Mouse (Mus musculus) MEL (cell line): ENCODE data around the gene Tmed8. TPM values are rescaled to one million over a fixed set of nuclear protein-coding genes. Genes with fewer than 3 reads are reported as not detected.

ENCODE experiments used
- DNase-seq: peaks from one replicate; pipeline ENCODE4 v3.0.0; 2011; ENCODE audit warnings: low read depth, low spot score
- H3K27ac ChIP-seq: 2 replicates; pipeline ENCODE4 v1.5.1; 2012; ENCODE audit warnings: low read depth, mild to moderate bottlenecking, control low read depth, low read length, moderate library complexity; ENCODE audit not compliant: control insufficient read depth
- H3K27me3 ChIP-seq, 2 experiments: fragments of 150-350 bp in 1 of 2; sonication (generic) in 1 of 2; 2 replicates each; pipeline ENCODE4 v1.6.1; 2012; ENCODE audit warnings: low read length in 2 of 2, mild to moderate bottlenecking in 2 of 2, improper control_type of control experiment in 1 of 2, moderate library complexity in 1 of 2; ENCODE audit not compliant: insufficient read depth in 2 of 2, control insufficient read depth in 1 of 2
- H3K36me3 ChIP-seq, 2 experiments: 2 replicates each; pipeline ENCODE4 v1.6.1; 2012 to 2014; ENCODE audit warnings: low read length in 2 of 2, improper control_type of control experiment in 1 of 2, inconsistent platforms in 1 of 2, mild to moderate bottlenecking in 1 of 2; ENCODE audit not compliant: insufficient read depth in 2 of 2, control insufficient read depth in 1 of 2
- H3K4me1 ChIP-seq, 2 experiments: fragments of 150-350 bp in 1 of 2; sonication (generic) in 1 of 2; 2 replicates each; pipeline ENCODE4 v1.6.1; 2012; ENCODE audit warnings: low read length in 2 of 2, improper control_type of control experiment in 1 of 2, mild to moderate bottlenecking in 1 of 2; ENCODE audit not compliant: insufficient read depth in 2 of 2, control insufficient read depth in 1 of 2
- H3K4me3 ChIP-seq, 2 experiments: fragments of 150-350 bp in 1 of 2; sonication (generic) in 1 of 2; 2 replicates each; pipeline ENCODE4 v1.5.1; 2012; ENCODE audit warnings: low read depth in 2 of 2, low read length in 2 of 2, mild to moderate bottlenecking in 2 of 2, moderate library complexity in 2 of 2, control low read depth in 1 of 2, improper control_type of control experiment in 1 of 2; ENCODE audit not compliant: control insufficient read depth in 1 of 2, insufficient read depth in 1 of 2
- H3K79me2 ChIP-seq: 2 replicates; pipeline ENCODE4 v1.6.1; 2012; ENCODE audit warnings: mild to moderate bottlenecking, low read length, moderate library complexity; ENCODE audit not compliant: control insufficient read depth, poor library complexity, insufficient read depth
- H3K9ac ChIP-seq: 2 replicates; pipeline ENCODE4 v1.6.1; 2012; ENCODE audit warnings: low read depth, mild to moderate bottlenecking, control low read depth, low read length, moderate library complexity; ENCODE audit not compliant: control insufficient read depth, poor library complexity, severe bottlenecking
- H3K9me3 ChIP-seq: fragments of 150-350 bp; sonication (generic); replicated peaks from 2 replicates; pipeline ENCODE4 v1.6.1; 2012; ENCODE audit warnings: mild to moderate bottlenecking, low read length, improper control_type of control experiment, moderate library complexity; ENCODE audit not compliant: insufficient read depth
- E2F4 ChIP-seq: IDR thresholded peaks from 2 replicates; pipeline ENCODE4 v1.6.1; 2011; ENCODE audit warnings: low read depth, low read length, improper control_type of control experiment, borderline replicate concordance
- ETS1 ChIP-seq: IDR thresholded peaks from 2 replicates; pipeline ENCODE4 v1.6.1; 2012; ENCODE audit warnings: low read depth, mild to moderate bottlenecking, inconsistent platforms, low read length, improper control_type of control experiment, moderate library complexity
- GABPA ChIP-seq: IDR thresholded peaks from 2 replicates; pipeline ENCODE4 v1.6.1; 2012; ENCODE audit warnings: low read depth, mild to moderate bottlenecking, inconsistent platforms, low read length, improper control_type of control experiment, moderate library complexity
- HCFC1 ChIP-seq: IDR thresholded peaks from 2 replicates; pipeline ENCODE4 v1.6.1; 2012; ENCODE audit warnings: low read depth, mild to moderate bottlenecking, inconsistent platforms, low read length, improper control_type of control experiment, moderate library complexity
- JUND ChIP-seq: IDR thresholded peaks from 2 replicates; pipeline ENCODE4 v1.6.1; 2011; ENCODE audit warnings: low read depth, mild to moderate bottlenecking, improper control_type of control experiment, low read length
- MAX ChIP-seq: IDR thresholded peaks from 2 replicates; pipeline ENCODE4 v1.6.1; 2011; ENCODE audit warnings: low read length, improper control_type of control experiment
- MXI1 ChIP-seq: IDR thresholded peaks from 2 replicates; pipeline ENCODE4 v1.6.1; 2011; ENCODE audit warnings: mild to moderate bottlenecking, low read depth, low read length, improper control_type of control experiment
- MYB ChIP-seq: IDR thresholded peaks from 2 replicates; pipeline ENCODE4 v1.6.1; 2011; ENCODE audit warnings: mild to moderate bottlenecking, low read depth, low read length, improper control_type of control experiment
- MYC ChIP-seq: IDR thresholded peaks from 2 replicates; pipeline ENCODE4 v1.6.1; 2011; ENCODE audit warnings: low read depth, mild to moderate bottlenecking, low read length, improper control_type of control experiment, moderate library complexity
- POLR2A ChIP-seq, 2 experiments: IDR thresholded peaks; 2 replicates each; pipeline ENCODE4 v1.6.1; 2011 to 2012; ENCODE audit warnings: low read length in 2 of 2, mild to moderate bottlenecking in 2 of 2, control low read depth in 1 of 2, improper control_type of control experiment in 1 of 2, low read depth in 1 of 2, moderate library complexity in 1 of 2; ENCODE audit not compliant: control insufficient read depth in 1 of 2, insufficient read depth in 1 of 2, poor library complexity in 1 of 2
- POLR2AphosphoS2 ChIP-seq: IDR thresholded peaks from 2 replicates; pipeline ENCODE4 v1.6.1; 2011; ENCODE audit warnings: low read length, improper control_type of control experiment
- POLR2AphosphoS5 ChIP-seq: IDR thresholded peaks from 2 replicates; pipeline ENCODE4 v1.6.1; 2012; ENCODE audit warnings: low read depth, borderline replicate concordance, mild to moderate bottlenecking, inconsistent platforms, low read length, moderate library complexity, mixed read lengths
- RAD21 ChIP-seq: IDR thresholded peaks from 2 replicates; pipeline ENCODE4 v1.6.1; 2011; ENCODE audit warnings: mild to moderate bottlenecking, low read depth, low read length, improper control_type of control experiment
- SIN3A ChIP-seq: IDR thresholded peaks from 2 replicates; pipeline ENCODE4 v1.6.1; 2012; ENCODE audit warnings: low read length, improper control_type of control experiment, inconsistent platforms
- TCF12 ChIP-seq: IDR thresholded peaks from 2 replicates; pipeline ENCODE4 v1.6.1; 2014; ENCODE audit warnings: low read depth, mild to moderate bottlenecking, inconsistent platforms, low read length, improper control_type of control experiment, moderate library complexity
- UBTF ChIP-seq: IDR thresholded peaks from 2 replicates; pipeline ENCODE4 v1.6.1; 2012; ENCODE audit warnings: low read depth, mild to moderate bottlenecking, inconsistent platforms, low read length, improper control_type of control experiment, moderate library complexity, borderline replicate concordance; ENCODE audit not compliant: insufficient read depth
- ZKSCAN1 ChIP-seq: IDR thresholded peaks from 2 replicates; pipeline ENCODE4 v1.6.1; 2012; ENCODE audit warnings: low read depth, mild to moderate bottlenecking, inconsistent platforms, low read length, improper control_type of control experiment, moderate library complexity
- ZNF384 ChIP-seq: IDR thresholded peaks from 2 replicates; pipeline ENCODE4 v1.6.1; 2012; ENCODE audit warnings: low read depth, mild to moderate bottlenecking, inconsistent platforms, low read length, improper control_type of control experiment
- polyA plus RNA-seq, 2 experiments: library from polyadenylated mRNA; stranded (reverse) in 1 of 2; unstranded in 1 of 2; fragments of >175 nt in 1 of 2; fragments of >200 nt in 1 of 2; gene quantifications; 2 replicates each; pipeline versions ENCODE4 v1.2.1 to v1.2.4; 2012; ENCODE audit warnings: low replicate concordance in 2 of 2, low read depth in 1 of 2; ENCODE audit not compliant: insufficient read length in 2 of 2, insufficient read depth in 1 of 2, missing spikeins in 1 of 2
- total RNA-seq: library from RNA; depleted of rRNA; stranded (reverse); fragments of 300-350 nt; gene quantifications from 2 replicates; pipeline ENCODE4 v1.2.3, GENCODE M21; 2012

Tmed8 gene
- total and polyA plus RNA-seq, 3 experiments, result 5.0 to 6.9 TPM; not detected in 1

GRCm38 (mm10) chr12:87201694-87202093 lies 1.4 kb upstream of the Tmed8 start:
- Histone ChIP-seq H3K9me3 (no peaks in the 10 kb centered on the region), H3K9ac (no peak overlapping the region), H3K27ac (no peak overlapping the region), H3K27me3 (no peaks in the 10 kb centered on the region), H3K36me3 (peaks cover 0 to 19% of the 10 kb centered on the region in 2 experiments; a peak in 2 of 4 replicates), H3K79me2 (peaks cover 13% of the 10 kb centered on the region), H3K4me1 (peaks cover 7 to 11% of the 10 kb centered on the region in 2 experiments), H3K4me3 (no peak overlapping the region)
- DNase-seq, result no peak
- TF ChIP-seq MAX (no peak), JUND (no peak), MYC (no peak), ZNF384 (no peak), RAD21 (no peak; the same call in 1 of the 2 replicates), MYB (no peak), MXI1 (no peak), UBTF (no peak), ETS1 (no peak), HCFC1 (no peak), POLR2AphosphoS5 (no peak), TCF12 (no peak), POLR2A (IDR thresholded peaks at IDR 0.05; ENCODE audit: control insufficient read depth in 1 of 2, insufficient read depth in 1 of 2, low read depth in 1 of 2, low read length in 2 of 2, poor library complexity in 1 of 2) (no peak), GABPA (no peak)
- TF ChIP-seq, all 39 proteins: peak for 0

DNA sequence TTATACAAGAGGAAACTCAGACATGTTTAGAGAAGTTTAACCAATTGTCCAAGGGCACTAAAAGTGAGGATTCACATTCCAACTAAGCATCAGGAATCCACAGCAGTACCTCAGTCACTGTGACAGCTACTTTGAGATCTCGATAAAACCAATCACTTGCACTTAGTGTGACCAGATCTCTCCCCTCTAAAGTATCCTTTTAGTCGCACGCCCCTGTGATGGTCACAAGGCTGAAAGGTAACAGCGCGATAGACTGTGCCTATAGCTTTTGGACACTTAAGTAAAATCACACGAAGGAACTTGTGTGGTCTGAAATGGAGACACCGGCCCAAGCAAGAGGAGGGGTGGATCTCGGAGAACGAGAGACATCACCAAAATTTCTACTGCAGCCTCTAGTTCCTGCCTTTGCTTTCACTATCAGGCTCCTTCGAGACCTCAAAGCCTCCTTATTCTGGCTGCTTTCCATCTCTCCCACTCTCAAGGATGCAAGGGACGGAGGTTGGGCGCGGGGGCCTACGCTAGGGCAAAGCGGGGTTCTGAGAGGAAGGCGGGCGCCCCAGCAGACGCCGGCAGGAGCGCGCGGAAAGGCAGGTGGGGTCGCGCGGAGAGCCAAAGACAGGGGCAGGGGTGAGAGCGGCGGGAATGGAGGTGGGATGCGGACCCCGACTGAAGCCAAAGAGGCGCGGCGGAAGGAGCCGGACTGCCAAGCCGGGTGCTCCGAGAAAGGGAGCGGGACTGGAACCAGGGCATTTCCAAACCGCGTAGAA lies 865 bp downstream of the Tmed8 start, which contains the start of gene Samd15:
Gene Samd15, plus strand, starts transcription at position 518 of the 767 bp plus-strand sequence.
- H3K27me3 ChIP-seq, result no peaks in the 10 kb centered on the region
- peaks cover 15% of the 10 kb centered on the region for H3K79me2 ChIP-seq
- TF ChIP-seq ZKSCAN1 (peak; percentile 92), MXI1 (peak; percentile 22; the same call in 1 of the 2 replicates), MAX (no peak), HCFC1 (peak; percentile 51; the same call in 1 of the 2 replicates), POLR2AphosphoS2 (no peak), SIN3A (0 out of 2 replicates have a peak, but pooled peaks have one; percentile 20), TCF12 (0 out of 2 replicates have a peak, but pooled peaks have one; percentile 5), E2F4 (0 out of 2 replicates have a peak, but pooled peaks have one; percentile 33)
- peaks cover 7 to 11% of the 10 kb centered on the region in 2 experiments for H3K4me1 ChIP-seq
- H3K9me3 ChIP-seq, result no peaks in the 10 kb centered on the region
- peak within 1 kb of the TSS; percentile 94 for H3K9ac ChIP-seq
- peak within 1 kb of the TSS; percentile 73 to 94 for H3K4me3 ChIP-seq
- H3K36me3 ChIP-seq, result peaks cover 0 to 19% of the 10 kb centered on the region in 2 experiments; a peak in 2 of 4 replicates
- H3K27ac ChIP-seq, result peak within 1 kb of the TSS; percentile 32
- DNase-seq, result peak; percentile 77
